16 mouse cellular contexts compared by ENCODE assay signal in genomic region chr16:92039421-92039820, GRCm38 (mm10). TPM values are rescaled to one million over a fixed set of nuclear protein-coding genes. Genes with fewer than 3 reads are reported as not detected.
DNase-seq lines count a peak whose midpoint lies in the region; ATAC-seq and TF ChIP-seq lines count a peak whose summit lies in the region.
"Had no signal": no experiment of that assay in that cellular context is flagged by ENCODE, and none has a peak within 500 bp of the region (broad histone marks: within the 10 kb centered on the region; RNA-seq: fewer than 3 reads in every experiment).

No protein-coding gene starts in this region.

- H3K27ac ChIP-seq in liver, embryonic 14.5 days: no peak overlapping the region
- no peak overlapping the region for H3K27ac ChIP-seq in liver, postnatal 0 days (ENCODE audit: low read depth)
- H3K27ac ChIP-seq: liver, embryonic 13.5 days had no signal

- no peaks in the 10 kb centered on the region for H3K9me3 ChIP-seq in liver, embryonic 14.5 days (ENCODE audit: control insufficient read depth, low read length)
- H3K9me3 ChIP-seq in liver, postnatal 0 days (ENCODE audit: low read length): no peaks in the 10 kb centered on the region
- H3K9me3 ChIP-seq: liver, embryonic 13.5 days had no signal

- H3K9ac ChIP-seq in liver, embryonic 14.5 days (replicated peaks): no peak overlapping the region
- no peak overlapping the region for H3K9ac ChIP-seq in liver, postnatal 0 days (replicated peaks)
- H3K9ac ChIP-seq: liver, embryonic 13.5 days had no signal

- TF ChIP-seq CTCF in liver, embryonic 14.5 days (IDR thresholded peaks at IDR 0.05; ENCODE audit: low read depth): no peak
- TF ChIP-seq CTCF in C2C12 (IDR thresholded peaks at IDR 0.05; ENCODE audit: control insufficient read depth, insufficient read depth, insufficient read length): no peak
- TF ChIP-seq CTCF in liver, postnatal 0 days (IDR thresholded peaks at IDR 0.05; ENCODE audit: low read depth): no peak

- no peaks in the 10 kb centered on the region for H3K79me2 ChIP-seq in C2C12 (ENCODE audit: control insufficient read depth, insufficient read depth)

- no peak overlapping the region for H3ac ChIP-seq in C2C12 (ENCODE audit: control insufficient read depth, insufficient read length, low read depth)

- WGBS in liver, embryonic 14.5 days (ENCODE audit: insufficient replicate concordance): 81% methylated on average over 7 of the region's 7 CpGs
- 78% methylated on average over 7 of the region's 7 CpGs for WGBS in liver, postnatal 0 days (ENCODE audit: insufficient replicate concordance)

- H3K4me2 ChIP-seq in liver, embryonic 14.5 days (ENCODE audit: low read depth): no peak overlapping the region
- no peak overlapping the region for H3K4me2 ChIP-seq in liver, postnatal 0 days (ENCODE audit: low read depth, low read length)
- H3K4me2 ChIP-seq: liver, embryonic 13.5 days had no signal

- H3K4me3 ChIP-seq in liver, embryonic 14.5 days (ENCODE audit: insufficient read depth in 1 of 2, low read depth in 2 of 2, low read length in 2 of 2): no peak overlapping the region
- no peak overlapping the region for H3K4me3 ChIP-seq in C2C12 (ENCODE audit: insufficient read depth, poor library complexity, severe bottlenecking)
- no peak overlapping the region for H3K4me3 ChIP-seq in liver, postnatal 0 days (ENCODE audit: low read depth, low read length)
- H3K4me3 ChIP-seq: liver, embryonic 13.5 days had no signal

- ATAC-seq in liver, embryonic 14.5 days (ENCODE audit: insufficient read depth): 0 out of 2 replicates have a peak, but pooled peaks have one; percentile 45
- 0 out of 2 replicates have a peak, but pooled peaks have one; percentile 23 for ATAC-seq in granulocyte monocyte progenitor cell, adult 5-6 weeks (replicated peaks; ENCODE audit: poor library complexity, severe bottlenecking)
- ATAC-seq in liver, postnatal 0 days: peak; percentile 70
- ATAC-seq: hindbrain, embryonic 16.5 days had no signal

- intact Hi-C loops in left cerebral cortex, postnatal 25 days (cut with DNase I): no loop called here
- intact Hi-C loops in left cerebral cortex, postnatal 14 days (cut with DNase I): no loop called here

- DNase-seq in liver, embryonic 14.5 days (ENCODE audit: low read depth in 3 of 3, low spot score in 3 of 3): no peak
- no peak for DNase-seq in liver
- DNase-seq in liver, postnatal 0 days: peak; percentile 31
- no peak for DNase-seq in left cerebral cortex, postnatal 25 days (ENCODE audit: low spot score in 2 of 2)
- no peak for DNase-seq in layer of hippocampus, adult 11-12 months (ENCODE audit: low spot score)
- DNase-seq in left cerebral cortex, postnatal 14 days (ENCODE audit: low spot score in 2 of 2): no peak
- DNase-seq: cerebellum, postnatal 14 days; liver, embryonic 13.5 days; spleen, adult 18-20 months had no signal

- no peak for TF ChIP-seq EP300 in liver, embryonic 14.5 days (IDR thresholded peaks at IDR 0.05; ENCODE audit: low read depth)
- TF ChIP-seq EP300 in liver, postnatal 0 days (IDR thresholded peaks at IDR 0.05; ENCODE audit: low read depth): no peak

- no peaks in the 10 kb centered on the region for H3K79me3 ChIP-seq in C2C12 (ENCODE audit: low read depth)

- H3K27me3 ChIP-seq in liver, embryonic 14.5 days (ENCODE audit: control insufficient read depth, insufficient read depth, low read length): no peaks in the 10 kb centered on the region
- H3K27me3 ChIP-seq in C2C12 (ENCODE audit: control insufficient read depth, insufficient read depth, insufficient read length): no peaks in the 10 kb centered on the region
- H3K27me3 ChIP-seq in liver, postnatal 0 days (ENCODE audit: insufficient read depth, low read length): no peaks in the 10 kb centered on the region
- H3K27me3 ChIP-seq: liver, embryonic 13.5 days had no signal

- no peaks in the 10 kb centered on the region for H3K4me1 ChIP-seq in liver, embryonic 14.5 days (replicated peaks; ENCODE audit: control insufficient read depth in 2 of 2, insufficient read depth in 2 of 2, low read length in 1 of 2)
- H3K4me1 ChIP-seq in liver, postnatal 0 days (ENCODE audit: insufficient read depth): peaks cover 2% of the 10 kb centered on the region; the same call in 1 of the 2 replicates
- H3K4me1 ChIP-seq: liver, embryonic 13.5 days had no signal

- H3K36me3 ChIP-seq in liver, embryonic 14.5 days (replicated peaks; ENCODE audit: control insufficient read depth, insufficient read depth, low read depth): no peaks in the 10 kb centered on the region
- no peaks in the 10 kb centered on the region for H3K36me3 ChIP-seq in C2C12 (ENCODE audit: control insufficient read depth, insufficient read depth)
- no peaks in the 10 kb centered on the region for H3K36me3 ChIP-seq in liver, postnatal 0 days (replicated peaks; ENCODE audit: insufficient read depth, low read length)
- H3K36me3 ChIP-seq: liver, embryonic 13.5 days had no signal

TF ChIP-seq in C2C12, 6 proteins besides CTCF, POLR2A, EP300 and RAD21:
- TF ChIP-seq MAX (IDR thresholded peaks at IDR 0.05) (no peak), USF1 (IDR thresholded peaks at IDR 0.05; ENCODE audit: low read depth) (peak; percentile 40)

RNA-seq across cellular contexts. Expression of gene Mrps6, which starts 18.6 kb away (rescaled TPM):
- 9.9 and 15.2 TPM in 2 replicates for polyA plus RNA-seq in liver, embryonic 14.5 days (2012; rRNA removed)
- 30.2 and 31.7 TPM in 2 replicates for polyA plus RNA-seq in liver, embryonic 14.5 days (2014; fragmentation: Nextera tagmentation; extraction: Ambion mirVana)
- polyA plus RNA-seq in C2C12 (2012; fragmentation: generic; extraction: Trizol): 323 TPM
- total RNA-seq in granulocyte monocyte progenitor cell, adult 5-6 weeks (2014; fragmentation: Nextera tagmentation): 32.7 and 41.0 TPM in 2 replicates
- 14.4 and 15.5 TPM in 2 replicates for total RNA-seq in granulocyte monocyte progenitor cell, adult 5-6 weeks (2017)
- 41.3 and 41.4 TPM in 2 replicates for polyA plus RNA-seq in liver, postnatal 0 days (2015; fragmentation: Nextera tagmentation; extraction: Ambion mirVana)
- 10 to 100 TPM; 44.8 to 52.2 TPM for total RNA-seq in left cerebral cortex, postnatal 25 days (2021)
- total RNA-seq in left cerebral cortex, postnatal 14 days (2021): 10 to 100 TPM; 49.0 to 50.6 TPM

RNA-seq across cellular contexts. Expression of gene Gm49711, which starts 18.7 kb away (rescaled TPM):
- not detected in 2 replicates for polyA plus RNA-seq in liver, embryonic 14.5 days (2012; rRNA removed)
- not detected in 2 replicates for polyA plus RNA-seq in liver, embryonic 14.5 days (2014; fragmentation: Nextera tagmentation; extraction: Ambion mirVana)
- 0.09 TPM for polyA plus RNA-seq in C2C12 (2012; fragmentation: generic; extraction: Trizol)
- total RNA-seq in granulocyte monocyte progenitor cell, adult 5-6 weeks (2014; fragmentation: Nextera tagmentation): not detected in 2 replicates
- total RNA-seq in granulocyte monocyte progenitor cell, adult 5-6 weeks (2017): not detected in 2 replicates
- polyA plus RNA-seq in liver, postnatal 0 days (2015; fragmentation: Nextera tagmentation; extraction: Ambion mirVana): not detected in 2 replicates
- not detected for total RNA-seq in left cerebral cortex, postnatal 25 days (2021)
- under 1 TPM in 1 of 2 experiments, not detected in 1; 0.40 TPM for total RNA-seq in left cerebral cortex, postnatal 14 days (2021)
- total RNA-seq: ES-E14; heart, adult 8-10 months; left cerebral cortex, adult 18-20 months; monocyte, adult 5-6 weeks had no signal
- polyA plus RNA-seq: liver, embryonic 13.5 days had no signal

RNA-seq across cellular contexts. Expression of gene Slc5a3, which starts 18.7 kb away (rescaled TPM):
- polyA plus RNA-seq in liver, embryonic 14.5 days (2012; rRNA removed): 0.37 and 0.44 TPM in 2 replicates
- 0.70 and 0.97 TPM in 2 replicates for polyA plus RNA-seq in liver, embryonic 14.5 days (2014; fragmentation: Nextera tagmentation; extraction: Ambion mirVana)
- polyA plus RNA-seq in C2C12 (2012; fragmentation: generic; extraction: Trizol): 6.3 TPM
- 5.1 and 5.3 TPM in 2 replicates for total RNA-seq in granulocyte monocyte progenitor cell, adult 5-6 weeks (2014; fragmentation: Nextera tagmentation)
- total RNA-seq in granulocyte monocyte progenitor cell, adult 5-6 weeks (2017): 3.3 and 4.1 TPM in 2 replicates
- polyA plus RNA-seq in liver, postnatal 0 days (2015; fragmentation: Nextera tagmentation; extraction: Ambion mirVana): 0.53 and 0.82 TPM in 2 replicates
- total RNA-seq in left cerebral cortex, postnatal 25 days (2021): 10 to 100 TPM; 30.8 to 31.7 TPM
- total RNA-seq in left cerebral cortex, postnatal 14 days (2021): 10 to 100 TPM; 13.8 to 15.1 TPM
